Mouse (Mus musculus) NIH3T3 (cell line): Measurements from ENCODE around the gene Ngly1.

Experiments
- DNase-seq: peaks from one replicate; pipeline ENCODE4 v3.0.0-alpha.2; 2012; ENCODE audit warnings: low read depth

Ngly1 gene

DNA sequence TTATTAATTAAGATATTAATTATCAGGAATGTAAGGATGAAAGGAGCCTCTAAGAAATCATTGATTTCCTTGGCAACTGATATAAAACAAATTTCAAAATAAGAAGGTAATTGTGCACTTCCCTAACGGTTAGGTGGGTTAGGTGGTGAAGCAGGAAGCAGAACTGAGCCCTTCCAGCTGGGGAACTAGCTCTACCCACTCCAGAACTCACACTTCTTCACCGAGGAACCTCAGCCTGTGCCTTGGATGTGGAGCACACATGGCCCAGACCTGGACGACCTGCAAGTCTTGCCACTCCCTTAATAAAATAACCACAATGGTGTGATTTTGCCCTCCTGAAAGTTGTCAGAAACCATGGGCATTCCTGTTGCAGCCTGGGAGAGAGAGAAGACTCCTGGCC lies 80.7 kb downstream of the Ngly1 start:
- no peak for DNase-seq

DNA sequence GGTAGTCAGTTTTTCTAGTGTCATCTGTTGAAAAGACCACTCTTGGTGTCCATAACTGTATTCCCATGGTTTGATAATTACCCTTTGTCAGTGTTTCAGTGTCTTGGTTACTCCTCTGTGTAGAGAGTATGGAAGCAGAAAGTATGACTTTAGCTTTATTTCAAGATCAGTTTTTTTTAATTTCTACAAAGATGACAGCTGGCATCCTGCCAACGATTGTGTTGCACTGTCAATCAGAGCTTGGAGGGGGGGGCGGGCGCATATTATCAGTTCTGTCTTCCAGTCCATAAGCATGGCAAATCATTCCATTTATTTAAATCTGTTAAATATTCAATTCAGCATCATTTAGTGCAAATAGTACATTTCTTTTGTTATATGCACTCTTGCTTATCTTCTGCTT lies 85.2 kb downstream of the Ngly1 start:
- no peak for DNase-seq

DNA sequence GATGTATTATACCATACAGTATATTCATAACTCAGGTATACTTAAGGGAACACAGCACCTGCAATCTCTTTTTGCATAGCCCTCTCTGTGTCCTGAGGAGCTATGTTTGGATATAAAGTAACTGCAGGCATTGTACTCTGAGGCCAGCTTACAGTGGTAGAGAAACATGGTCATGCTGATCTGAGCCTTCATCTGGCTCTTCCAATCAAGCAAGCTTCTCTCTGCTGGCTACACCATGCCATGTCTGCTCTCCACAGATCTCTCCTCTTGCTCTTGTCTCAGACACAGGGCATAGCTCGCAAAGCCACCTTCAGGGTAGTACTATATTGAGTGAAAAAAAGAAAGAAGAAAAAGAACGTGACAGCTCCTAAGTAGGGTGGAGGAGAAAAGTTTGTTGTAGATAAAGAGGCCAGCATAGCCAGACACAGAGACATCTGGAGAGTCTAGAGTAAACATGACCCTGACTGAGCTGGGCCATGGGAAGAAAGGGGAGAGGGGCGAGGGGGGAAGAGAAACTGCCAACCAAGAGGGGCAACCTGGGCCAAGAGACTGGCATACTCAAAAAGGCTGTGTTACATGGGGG lies 86.8 kb downstream of the Ngly1 start:
- DNase-seq = no peak

DNA sequence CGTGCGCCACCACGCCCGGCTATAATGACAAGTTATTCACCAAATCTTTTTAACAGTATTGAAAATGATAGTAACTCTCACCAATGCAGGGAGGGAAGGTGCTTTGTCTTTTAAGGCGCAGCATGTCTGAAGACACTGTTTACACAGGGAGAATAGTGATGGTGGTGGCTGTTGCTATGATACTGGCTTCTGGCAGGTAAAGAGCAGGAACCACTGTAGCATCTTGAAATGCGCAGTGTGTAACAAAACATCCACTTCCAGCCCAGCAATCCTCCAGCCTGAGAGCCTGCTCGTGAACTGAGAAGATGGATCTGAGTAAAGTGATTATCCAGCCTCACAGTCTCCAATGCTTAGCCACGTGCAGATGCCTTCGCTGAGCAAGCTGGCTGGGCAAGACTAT lies 98.4 kb downstream of the Ngly1 start:
- DNase-seq = no peak

DNA sequence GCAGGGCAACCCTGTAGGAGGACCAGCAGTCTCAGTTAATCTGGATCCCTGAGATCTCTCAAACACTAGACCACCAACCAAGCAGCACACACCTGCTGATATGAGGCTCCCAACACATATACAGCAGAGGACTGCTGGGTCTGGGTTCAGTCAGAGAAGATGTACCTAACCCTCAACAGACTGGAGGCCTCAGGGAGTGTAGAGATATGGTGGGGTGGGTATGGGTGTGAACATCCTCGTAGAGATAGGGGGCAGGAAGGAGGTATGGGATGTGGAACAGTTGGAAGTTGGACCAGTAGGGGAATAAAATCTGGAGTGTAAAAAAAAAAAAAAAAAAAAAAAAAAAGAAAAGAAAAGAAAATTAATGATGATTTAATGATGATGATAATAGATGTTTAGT lies 110.6 kb downstream of the Ngly1 start:
- no peak for DNase-seq
